Mouse (Mus musculus): ENCODE results near the gene Il33.

- TF ChIP-seq CTCF (IDR thresholded peaks at IDR 0.05; ENCODE audit: insufficient read depth, low read length) = 0 out of 2 replicates have a peak, but pooled peaks have one; percentile 4
- TF ChIP-seq POLR2A (IDR thresholded peaks at IDR 0.05; ENCODE audit: borderline replicate concordance, extremely low read depth, low read depth, low read length) = no peak
Observed at GRCm38 (mm10) chr19:29978847-29979246, 53.9 kb downstream of the Il33 start.

Data from lung, adult 2 months (tissue).